Mouse (Mus musculus): ENCODE measurements at regions not wholly inside any gene's neighbourhood (a gene's known extent, or its start where the extent isn't known, plus 50 kb on each side); places are given as distances from the start of the nearest gene placed in this dataset.

GRCm38 (mm10) chr14:97588182-97588581 lies 581.4 kb downstream of the Dach1 start:
- TF ChIP-seq CTCF (IDR thresholded peaks at IDR 0.05; ENCODE audit: low read depth, low read length) = no peak
- TF ChIP-seq POLR2A (IDR thresholded peaks at IDR 0.05; ENCODE audit: insufficient read depth, low read length) = no peak
